Mouse (Mus musculus) megakaryocyte, adult 5-6 weeks (primary cell): ENCODE measurements at regions not wholly inside any gene's neighbourhood (a gene's known extent, or its start where the extent isn't known, plus 50 kb on each side); places are given as distances from the start of the nearest gene placed in this dataset.

Experiments
- ATAC-seq: 2 replicates; pipeline ENCODE4 v1.8.0; 2016; ENCODE audit warnings: mild to moderate bottlenecking, inconsistent platforms; ENCODE audit not compliant: poor library complexity, severe bottlenecking

DNA sequence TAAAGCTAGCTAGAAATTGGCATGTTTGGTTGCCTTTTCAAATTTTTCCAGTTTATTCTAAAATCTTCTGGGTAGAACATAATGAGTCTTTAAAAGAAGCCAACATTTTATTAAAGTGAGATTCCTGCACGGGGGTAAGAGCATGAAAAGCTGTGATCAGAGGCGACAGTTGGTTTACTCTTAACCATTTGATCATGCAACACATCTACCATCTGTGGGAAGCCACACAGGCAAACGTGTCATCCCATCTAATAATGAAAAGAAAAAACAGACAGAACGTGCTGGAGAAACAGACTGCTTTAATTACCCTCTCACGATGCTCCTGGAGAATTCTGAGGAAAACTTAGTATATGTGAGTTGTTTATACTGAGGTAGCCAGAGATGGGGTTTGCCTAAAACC is 115.4 kb upstream of the Pter start:
- no peak for ATAC-seq

DNA sequence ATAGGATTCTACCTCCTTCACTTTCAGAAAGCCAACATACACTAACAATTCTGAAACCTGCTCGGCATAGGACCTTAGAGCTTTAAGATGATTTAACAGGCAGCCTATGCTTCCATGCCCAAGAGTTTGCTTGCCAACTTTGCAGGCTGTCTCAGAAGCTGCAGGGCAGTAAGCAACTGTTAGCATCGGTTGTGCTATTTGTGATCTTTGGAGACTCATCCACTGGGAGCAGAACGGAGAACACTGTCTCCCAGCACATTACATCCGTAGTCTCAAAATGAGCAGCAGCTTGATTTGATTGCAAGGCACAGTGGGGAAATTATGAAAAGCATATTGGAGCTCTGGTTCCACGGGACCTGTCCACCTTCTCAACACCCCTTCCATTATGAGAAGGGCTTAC is 108.5 kb upstream of the Pter start:
- ATAC-seq = no peak

DNA sequence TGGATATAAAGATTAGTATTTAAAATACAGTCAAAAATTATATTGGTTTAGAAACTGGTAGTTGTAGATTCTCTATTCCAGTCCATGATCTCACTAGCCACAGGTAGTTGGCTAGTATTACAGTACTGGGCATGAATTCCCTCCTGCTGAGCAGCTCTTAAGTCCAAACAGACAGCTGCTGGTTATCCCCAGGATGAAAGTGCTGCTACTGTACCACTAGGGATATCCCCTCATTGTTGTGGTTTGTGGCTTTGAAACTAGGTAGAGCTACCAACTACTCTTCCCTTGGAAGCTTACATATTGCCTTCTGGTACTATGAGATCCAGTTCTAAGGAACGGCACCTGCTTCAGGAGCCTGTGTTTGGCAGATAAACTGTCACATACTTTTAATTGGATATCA is 97.9 kb upstream of the Pter start:
- no peak for ATAC-seq

DNA sequence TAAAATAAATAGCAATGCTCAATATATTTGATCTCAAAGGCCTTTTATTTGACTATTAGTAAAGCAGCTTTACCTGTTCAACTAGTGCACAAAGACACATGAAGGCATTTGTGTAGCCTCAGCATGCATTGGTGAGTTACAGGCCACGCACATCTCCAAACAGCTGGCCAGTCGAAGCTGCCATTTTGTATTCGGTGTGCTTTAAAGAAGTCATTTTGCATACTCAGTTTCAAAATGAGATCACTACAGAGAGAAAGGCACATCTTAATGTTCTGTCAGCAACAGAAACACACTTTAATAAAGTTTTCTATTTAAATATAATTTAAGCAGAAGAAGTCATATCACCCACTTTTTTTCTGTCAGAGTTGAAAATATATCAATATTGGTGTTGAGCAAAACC is 90.3 kb upstream of the Pter start:
- ATAC-seq = no peak

DNA sequence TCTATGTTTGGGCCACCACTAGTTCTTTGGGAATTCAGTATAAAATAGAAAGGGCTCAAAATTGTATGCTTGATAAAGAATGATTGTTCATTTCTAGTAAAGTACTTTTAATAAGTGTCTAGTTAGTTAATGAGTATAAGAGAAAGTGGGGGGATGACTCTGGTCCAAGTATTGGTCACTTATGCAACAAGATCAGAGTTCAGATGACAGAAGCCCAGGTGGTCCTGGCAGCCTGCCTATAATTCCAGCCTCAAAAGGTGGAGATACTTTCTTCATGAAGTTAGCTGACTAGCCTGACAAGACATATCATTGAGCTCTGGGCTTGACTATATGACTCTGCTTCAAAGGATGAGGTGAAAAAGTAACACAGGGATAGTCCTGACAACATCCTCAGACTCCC is 57.3 kb upstream of the Pter start:
- ATAC-seq = no peak

DNA sequence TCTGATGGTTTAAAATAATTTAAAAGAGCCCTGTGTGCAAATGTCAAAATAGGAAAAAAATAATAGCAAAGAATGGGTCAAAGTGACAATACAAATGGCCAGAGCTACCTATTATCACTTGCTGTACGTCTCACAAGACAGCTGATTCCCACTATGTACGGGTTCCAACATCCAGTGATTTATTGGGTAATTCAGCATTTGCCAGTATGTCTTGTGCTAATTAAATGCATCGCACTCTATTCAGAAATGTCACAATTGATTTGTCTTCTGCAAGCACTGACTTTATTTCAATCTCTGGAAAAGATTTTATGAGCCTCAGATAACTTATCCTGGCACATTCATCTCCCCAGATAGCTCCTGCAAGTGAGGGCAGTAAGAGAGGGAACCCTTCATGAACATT is 55.1 kb upstream of the Pter start:
- ATAC-seq = no peak
